Mouse (Mus musculus) 3134 (cell line): ENCODE results near the gene Dmwd.

Experiments
- DNase-seq: peaks from one replicate; pipeline ENCODE4 v3.0.0-alpha.2; 2011; ENCODE audit warnings: low spot score; ENCODE audit not compliant: insufficient read length; ENCODE audit errors: extremely low read depth

The Dmwd gene

DNA sequence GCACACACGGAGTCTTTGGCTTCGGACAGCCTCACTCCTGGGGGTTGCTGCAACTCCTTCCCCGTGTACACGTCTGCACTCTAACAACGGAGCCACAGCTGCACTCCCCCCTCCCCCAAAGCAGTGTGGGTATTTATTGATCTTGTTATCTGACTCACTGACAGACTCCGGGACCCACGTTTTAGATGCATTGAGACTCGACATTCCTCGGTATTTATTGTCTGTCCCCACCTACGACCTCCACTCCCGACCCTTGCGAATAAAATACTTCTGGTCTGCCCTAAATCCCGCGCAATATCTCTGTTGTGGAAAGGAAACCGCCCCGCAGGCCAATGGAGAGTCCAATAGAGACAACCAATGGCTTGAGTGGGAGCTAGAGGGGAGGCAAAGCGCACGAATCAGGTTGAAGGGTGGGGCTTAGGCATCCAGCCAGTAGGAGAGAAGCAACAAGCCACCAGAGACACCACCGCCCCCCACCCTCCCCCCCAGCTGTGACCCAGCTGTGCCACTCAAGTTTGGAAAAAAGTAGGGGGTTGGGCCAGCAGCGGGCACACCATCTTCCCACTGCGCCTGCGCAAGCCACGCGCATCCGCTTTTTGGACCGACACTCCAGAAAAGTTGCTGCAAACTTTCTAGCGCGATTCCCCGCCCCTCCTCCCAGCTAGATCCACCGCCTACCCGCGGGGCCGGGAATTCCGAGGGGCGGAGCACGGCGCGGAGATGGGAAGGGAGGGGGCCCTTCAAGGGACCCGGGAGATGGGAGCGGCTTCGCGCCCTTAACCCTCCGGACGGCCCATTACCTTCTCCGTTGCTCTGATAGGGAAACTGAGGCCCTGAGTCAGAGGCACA, 17.7 kb downstream of the Dmwd start:
- peak; percentile 96 for DNase-seq

DNA sequence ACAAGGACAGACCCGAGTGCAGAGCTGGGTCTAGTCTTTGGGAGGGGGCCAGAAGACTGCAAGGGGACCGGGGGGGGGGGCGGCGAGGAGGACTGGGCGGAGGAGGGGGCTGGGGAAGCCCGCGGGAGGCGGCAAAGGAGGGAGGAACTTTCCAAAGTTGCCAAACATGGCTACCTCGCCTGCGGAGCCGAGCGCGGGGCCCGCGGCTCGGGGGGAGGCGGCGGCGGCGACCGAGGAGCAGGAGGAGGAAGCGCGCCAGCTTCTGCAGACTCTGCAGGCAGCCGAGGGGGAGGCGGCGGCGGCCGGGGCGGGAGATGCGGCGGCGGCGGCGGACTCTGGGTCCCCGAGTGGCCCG, 18.4 kb downstream of the Dmwd start, which contains the start of gene Six5:
Six5 (plus strand) TSS at position 124 of the 355 bp plus-strand sequence.
- no peak for DNase-seq

DNA sequence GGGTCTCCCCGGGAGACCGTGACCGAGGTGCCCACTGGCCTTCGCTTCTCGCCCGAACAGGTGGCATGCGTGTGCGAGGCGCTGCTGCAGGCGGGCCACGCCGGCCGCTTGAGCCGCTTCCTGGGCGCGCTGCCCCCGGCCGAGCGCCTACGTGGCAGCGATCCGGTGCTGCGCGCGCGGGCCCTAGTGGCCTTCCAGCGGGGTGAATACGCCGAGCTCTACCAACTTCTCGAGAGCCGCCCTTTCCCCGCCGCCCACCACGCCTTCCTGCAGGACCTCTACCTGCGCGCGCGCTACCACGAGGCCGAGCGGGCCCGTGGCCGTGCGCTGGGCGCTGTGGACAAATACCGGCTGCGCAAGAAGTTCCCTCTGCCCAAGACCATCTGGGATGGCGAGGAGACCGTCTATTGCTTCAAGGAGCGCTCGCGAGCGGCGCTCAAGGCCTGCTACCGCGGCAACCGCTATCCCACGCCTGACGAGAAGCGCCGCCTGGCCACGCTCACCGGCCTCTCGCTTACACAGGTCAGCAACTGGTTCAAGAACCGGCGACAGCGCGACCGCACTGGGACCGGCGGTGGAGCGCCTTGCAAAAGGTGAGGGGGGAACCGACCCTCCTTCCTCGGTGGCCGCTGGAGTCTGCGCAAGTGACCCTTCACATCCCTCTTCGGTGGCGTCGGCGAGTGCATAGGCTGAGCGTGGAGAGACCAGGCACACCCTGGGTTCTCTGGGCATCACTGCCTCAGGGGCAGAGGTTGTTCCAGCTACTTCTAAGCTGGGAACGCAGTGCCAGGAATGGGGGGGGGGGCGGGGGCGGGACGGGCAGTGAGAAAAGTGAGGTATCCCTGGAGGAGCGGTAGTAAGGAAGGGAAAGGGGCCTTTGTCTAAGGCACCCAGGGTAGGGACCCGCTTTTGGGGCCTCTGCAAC, 19.1 kb downstream of the Dmwd start:
- peak; percentile 79 for DNase-seq

DNA sequence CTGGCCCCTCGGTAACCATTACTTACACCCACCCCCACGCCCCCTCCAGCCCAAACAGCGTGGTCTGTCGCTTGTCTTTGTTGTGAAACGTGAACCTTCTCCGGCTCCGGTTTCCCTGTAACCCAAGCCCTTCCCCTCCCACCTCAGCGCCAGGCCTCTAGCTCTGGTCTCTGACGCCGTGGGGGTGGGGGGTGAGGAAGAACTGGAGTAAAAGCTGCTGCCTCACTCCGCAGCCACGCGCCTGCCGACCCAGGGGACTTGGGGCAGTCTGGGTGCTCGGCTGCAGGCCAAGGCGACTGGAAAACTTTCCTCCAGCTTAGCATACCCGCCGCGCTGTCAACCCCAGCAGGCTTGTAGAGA, 19.7 kb downstream of the Dmwd start:
- DNase-seq, result peak; percentile 84

DNA sequence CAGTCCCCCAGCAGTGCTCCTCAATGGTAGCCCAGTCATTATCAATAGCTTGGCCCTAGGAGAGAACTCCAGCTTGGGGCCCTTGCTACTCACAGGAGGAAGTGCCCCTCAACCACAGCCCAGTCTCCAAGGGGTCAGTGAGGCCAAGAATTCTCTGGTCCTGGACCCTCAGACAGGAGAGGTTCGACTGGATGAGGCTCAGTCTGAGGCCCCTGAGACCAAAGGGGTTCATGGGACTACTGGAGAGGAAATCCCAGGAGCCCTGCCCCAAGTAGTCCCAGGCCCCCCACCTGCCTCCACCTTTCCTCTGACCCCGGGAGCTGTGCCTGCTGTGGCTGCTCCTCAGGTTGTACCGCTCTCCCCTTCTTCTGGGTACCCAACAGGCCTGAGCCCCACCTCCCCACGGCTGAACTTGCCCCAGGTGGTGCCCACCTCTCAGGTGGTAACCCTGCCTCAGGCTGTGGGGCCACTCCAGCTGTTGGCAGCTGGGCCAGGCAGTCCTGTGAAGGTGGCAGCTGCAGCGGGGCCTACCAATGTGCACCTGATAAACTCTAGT, 20.5 kb downstream of the Dmwd start:
- no peak for DNase-seq

DNA sequence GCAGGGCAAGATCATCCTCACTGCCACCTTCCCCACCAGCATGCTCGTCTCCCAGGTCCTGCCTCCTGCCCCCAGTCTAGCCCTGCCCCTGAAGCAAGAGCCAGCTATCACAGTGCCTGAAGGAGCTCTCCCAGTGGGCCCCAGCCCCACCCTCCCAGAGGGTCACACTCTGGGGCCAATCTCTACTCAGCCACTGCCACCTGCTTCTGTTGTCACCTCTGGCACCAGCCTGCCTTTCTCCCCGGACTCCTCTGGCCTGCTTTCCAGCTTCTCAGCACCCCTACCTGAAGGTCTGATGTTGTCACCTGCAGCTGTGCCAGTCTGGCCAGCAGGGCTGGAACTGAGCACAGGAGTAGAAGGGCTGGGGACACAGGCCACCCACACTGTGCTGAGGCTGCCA, 21.2 kb downstream of the Dmwd start:
- DNase-seq, result no peak

DNA sequence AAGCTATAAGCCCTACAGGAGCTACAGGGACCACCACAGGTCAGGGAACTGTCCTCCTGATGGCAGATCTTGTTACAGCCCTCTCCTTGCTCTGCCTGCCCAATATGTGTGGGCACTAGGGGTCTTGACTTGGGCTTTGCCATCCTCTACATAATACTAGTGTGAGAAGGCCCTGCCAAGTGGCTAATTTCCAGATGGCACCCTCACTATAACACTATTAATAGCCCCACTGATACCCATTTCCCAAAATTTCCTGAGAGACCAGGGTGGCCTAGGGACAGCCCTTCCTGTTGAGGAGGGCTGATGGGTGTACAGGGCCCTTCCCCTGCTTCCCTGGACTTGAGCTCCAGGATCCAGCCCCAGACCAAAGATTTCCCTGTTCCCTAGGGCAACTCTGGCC, 21.8 kb downstream of the Dmwd start:
- DNase-seq, result no peak

DNA sequence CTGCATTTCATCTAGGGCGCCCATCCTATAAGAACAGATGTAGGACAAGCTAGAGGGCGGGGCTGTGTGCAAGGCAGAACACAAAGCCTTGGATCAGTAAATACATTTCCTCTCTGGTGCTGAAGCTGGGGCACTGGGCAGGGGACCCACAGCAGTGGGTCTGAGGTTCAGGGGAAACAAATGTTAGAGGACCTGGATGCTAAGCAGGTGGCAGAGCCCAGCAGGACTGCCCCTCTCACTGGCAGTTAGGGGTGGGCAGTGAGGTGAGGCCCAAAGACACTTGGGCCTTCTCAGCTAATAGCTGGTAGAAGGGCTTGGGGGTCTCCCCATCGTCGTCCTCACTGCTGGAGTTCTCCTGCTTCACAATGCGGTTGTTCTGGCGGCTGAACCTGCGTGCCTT, 22.8 kb downstream of the Dmwd start:
- no peak for DNase-seq

DNA sequence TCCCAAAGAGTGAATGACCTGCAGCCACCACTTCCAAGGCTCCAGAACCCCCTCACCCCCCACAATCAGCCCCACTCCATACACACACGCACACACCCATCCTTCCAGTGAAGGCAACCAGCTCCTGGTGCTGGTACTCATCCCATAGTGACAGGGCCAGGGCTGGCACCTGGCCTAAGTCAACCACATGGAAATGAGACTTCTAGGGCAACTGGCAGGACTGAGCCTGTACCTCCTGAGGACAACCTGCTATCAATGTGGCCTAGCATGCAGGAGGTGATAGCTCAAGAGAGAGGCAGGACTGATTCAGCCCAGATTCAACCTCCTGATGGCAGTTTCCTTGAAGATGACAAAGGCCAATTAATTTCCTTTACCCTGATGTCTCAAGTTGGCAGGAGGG, 24.3 kb downstream of the Dmwd start:
- no peak for DNase-seq

DNA sequence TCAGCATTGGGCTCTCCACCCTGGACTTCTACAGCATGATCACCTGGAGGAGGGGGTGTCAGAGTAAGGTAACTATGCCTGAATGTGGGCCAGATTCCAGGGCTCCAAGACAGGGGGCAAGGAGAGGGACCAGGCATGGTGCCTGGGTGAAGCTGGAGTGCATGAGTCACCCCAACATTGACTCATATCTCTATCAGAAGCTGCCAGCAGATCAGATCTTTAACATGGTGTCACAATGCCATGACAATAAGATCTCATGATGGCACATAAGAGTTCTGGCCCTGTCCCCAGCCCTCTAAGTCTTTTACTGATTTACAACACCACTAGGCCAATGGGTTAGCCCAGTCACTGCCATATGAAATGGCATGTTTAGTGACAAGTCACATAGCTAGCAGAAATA, 27.7 kb downstream of the Dmwd start:
- DNase-seq, result no peak

DNA sequence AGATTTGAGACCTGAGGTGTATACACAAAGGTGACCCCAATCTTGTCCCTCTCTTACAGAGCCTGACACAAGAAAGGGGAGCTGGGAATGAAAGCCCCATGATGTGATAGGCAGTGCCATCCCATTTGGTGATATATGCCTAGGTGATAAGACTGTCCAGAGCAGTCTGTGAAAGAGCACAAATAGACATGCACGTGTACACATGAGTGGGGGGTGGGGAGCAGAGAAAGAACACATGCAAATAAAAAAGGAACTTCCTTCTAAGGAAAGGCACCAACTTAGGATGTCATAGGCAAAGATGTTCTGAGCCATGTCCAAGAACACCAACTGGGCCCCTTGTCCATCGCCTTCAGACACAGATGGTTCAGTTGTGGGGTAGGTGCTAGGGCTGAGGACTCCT, 28.5 kb downstream of the Dmwd start:
- DNase-seq, result no peak

DNA sequence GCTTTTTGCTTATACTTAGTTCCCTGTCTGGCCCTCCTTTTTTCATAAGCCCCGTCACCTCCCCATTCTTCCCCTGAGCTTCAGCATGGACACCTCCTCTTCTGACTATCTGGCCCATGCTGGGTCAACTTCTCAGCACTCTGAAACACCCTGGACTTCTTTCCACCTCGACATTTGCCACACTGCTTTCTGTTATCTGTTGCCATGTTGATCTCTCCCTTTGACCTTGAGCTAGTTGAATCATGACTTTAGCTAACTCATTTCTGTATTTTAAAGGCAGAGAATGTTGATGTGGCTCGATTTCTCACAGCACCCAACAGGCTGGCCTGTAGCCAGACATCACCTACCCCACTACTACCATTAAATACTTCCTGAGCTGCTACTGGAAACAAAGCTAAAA, 31.4 kb downstream of the Dmwd start:
- no peak for DNase-seq

DNA sequence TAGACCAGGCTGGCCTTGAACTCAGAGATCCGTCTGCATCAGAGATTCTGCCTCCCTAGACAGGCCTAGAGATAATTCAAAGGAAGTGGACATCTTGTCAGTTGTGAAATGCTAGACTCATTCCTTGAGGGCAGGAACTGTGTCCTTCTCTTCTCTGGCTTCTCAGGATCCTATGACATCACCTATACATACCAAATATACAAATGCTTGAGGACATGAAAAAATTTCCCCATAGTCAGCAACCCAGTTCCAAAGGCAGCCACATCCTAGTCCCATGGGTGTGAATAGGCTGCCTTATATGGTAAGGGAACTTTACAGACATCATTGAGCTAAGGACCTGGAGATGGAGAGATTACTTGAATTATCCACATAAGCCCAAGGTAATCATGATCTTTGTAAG, 33.5 kb downstream of the Dmwd start:
- no peak for DNase-seq

DNA sequence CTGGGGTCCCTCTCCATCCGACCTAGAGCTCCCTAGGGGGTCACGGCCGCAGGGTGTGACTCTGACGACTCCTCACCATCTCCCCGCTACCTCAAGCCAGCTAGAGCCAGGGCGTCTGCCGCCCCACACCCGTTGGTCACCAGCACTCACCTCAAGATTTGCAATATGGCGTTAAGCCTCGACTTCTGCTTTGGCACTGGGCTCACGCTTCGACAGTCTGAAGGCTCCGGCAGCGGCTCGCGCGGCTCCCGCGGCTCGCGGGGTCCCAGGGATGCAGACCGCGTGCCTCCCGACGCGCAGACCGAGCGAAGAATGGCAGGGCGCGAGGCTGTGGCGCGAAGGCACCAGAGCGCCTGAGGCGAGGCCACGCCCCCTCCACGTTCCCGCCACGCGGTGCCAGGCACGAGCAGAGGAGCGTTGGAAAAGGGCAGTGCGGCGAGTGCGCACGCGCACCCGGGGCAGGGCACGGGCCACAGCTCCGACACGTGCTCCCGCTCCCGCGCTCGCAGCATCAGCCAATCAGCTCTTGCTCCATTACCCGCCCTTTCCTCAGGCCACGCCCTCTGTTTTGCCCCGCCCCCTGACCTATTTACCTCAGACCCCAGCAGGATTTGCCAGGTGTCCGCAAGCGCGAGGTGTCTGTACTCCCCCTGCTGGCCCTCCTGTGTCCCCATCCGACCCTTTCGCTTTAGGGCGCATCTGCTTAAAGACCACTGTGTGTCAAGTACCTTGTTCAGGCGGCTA, 42.2 kb downstream of the Dmwd start, which contains the start of gene Gm4969:
Gm4969 (minus strand) TSS at position 341 of the 744 bp plus-strand sequence.
- no peak for DNase-seq

DNA sequence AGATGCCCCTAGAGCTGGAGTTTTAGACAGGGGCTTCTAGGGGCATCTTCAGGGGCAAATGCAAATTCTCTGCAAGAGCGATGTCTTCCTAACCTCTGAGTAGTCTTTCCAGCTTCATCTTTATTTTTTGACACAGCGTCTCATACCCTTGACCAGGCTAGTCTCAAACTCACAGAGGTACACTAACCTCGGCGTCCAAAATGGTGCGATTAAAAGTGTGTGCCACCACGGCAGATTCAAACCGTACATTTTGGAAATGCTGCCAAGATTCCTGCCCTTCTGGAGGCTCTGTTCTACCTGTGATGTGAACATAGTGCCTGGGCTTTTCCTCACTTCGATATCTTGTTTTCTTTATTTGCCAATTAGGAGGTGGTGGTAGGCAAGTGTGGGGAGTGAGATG, 43.1 kb downstream of the Dmwd start:
- no peak for DNase-seq

DNA sequence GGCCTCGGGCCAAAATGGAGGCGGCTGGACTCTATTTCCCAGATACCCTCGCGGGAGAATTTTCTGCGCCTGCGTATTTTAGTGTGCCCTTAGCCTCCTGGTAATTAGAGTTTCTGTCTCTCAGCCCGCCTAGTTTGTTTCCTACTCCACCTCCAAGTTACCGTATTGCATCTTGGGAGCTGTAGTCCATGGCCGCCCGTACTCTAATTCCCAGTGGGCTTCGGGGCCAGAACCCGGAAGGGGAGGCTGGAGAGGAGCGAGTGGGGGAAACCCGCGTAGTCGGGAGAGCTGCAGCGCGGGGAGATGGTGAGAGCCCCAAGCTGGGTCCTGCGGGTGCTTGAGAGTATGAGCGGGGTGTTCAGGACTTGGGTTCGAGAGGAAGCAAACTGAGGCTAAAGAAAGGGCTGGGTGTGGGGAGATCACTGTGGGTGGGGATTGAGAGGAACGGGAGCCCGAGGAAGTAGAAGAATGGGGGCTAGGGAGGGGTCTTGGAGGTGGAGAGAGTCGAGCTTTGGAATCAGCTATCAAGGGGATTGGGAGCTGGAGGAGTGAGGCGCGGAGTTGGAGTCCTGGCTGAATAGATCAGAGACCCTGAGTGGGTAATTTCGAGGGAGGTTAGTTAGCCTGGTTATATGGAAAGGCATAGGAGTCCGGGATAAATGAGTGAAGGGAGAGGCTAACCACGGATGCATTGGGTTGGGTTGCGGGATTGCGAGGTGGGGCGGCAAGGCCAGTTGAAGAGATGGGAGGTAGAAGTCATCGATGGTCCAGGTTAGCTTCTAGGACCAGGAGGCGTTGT, 43.8 kb downstream of the Dmwd start, which contains the start of gene Fbxo46:
Fbxo46 (plus strand) TSS at position 229 of the 799 bp plus-strand sequence.
- DNase-seq, result peak; percentile 83

DNA sequence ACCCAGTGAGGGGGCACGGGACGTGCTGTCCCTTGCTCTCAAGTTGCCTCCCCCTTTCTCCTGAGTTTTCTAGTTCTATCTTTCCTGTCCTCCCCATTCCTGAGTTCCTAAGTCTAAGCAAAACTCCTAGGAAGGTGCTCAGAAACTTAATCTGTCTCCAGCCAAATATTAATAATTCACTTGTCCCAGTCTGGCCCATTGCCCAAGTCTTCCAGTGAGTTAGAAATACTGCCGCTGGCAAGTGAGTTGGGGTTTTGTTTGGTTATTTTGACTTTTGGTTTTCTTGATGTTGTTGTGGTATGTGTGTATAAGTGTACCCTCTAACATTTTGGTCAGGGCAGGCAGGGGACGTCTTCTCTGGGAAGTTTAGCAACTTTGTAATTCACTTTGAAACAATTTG, 45.7 kb downstream of the Dmwd start:
- DNase-seq, result no peak

DNA sequence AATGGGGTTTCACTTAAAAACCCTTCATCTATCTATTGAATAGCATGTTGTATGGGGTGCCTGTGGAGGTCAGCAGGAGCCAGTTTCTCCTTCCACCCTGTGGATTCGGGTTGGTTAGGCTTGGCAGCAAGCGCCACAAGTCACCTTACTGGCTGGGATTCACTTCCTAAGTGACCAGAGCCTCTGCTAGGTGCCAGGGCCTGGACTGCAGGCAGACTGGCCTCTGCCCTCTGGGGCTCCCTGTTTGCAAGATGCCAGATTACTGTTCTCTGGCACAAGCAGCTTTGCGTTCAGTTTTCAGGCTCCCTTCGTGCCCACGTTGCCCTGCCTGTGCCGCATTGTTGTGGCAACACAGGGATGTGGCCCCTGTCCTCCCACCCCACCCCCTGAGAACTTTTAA, 48.7 kb downstream of the Dmwd start:
- DNase-seq, result no peak

DNA sequence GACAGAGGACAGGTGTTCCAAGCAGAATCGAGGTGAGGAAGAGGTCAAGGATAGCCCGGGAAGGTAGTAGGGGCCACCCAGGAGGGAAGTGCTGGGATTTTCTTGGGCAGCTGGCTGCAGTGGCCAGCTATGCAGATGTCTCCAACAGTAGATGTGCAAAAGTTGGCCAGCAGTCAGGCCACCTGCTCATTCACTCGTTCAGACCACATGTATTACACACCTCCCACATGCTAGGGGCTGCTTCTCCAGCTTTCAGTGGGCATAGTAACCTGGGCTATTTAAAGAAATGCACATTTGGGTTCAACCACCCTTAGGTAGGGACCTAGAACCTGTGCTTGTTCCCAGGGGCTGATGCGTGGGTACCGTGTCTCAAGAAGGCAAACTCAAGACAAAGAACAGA, 51.7 kb downstream of the Dmwd start:
- no peak for DNase-seq

DNA sequence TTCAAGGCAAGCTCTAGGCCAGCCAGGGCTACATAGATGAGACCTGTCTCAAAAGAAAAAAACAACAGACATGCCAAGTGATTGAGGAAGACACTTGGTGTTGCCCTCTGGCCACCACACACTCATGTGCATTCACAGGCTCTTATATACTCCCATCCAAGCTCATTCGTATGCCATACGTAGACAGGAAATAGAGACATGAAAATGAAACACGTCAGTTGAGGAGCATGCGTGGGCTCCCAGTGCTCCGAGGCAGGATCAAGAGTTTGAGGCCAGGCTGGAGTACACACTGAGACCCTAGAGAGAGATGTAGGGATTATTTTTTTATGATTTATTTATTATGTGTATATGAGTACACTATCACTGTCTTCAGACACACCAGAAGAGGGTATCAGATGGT, 53.4 kb downstream of the Dmwd start:
- no peak for DNase-seq
